Mouse (Mus musculus) cerebellum, adult 2 months (tissue): ENCODE data around the gene Iqca.

Experiments used
- CTCF ChIP-seq: fragments of 200-500 bp; IDR thresholded peaks from 2 replicates; pipeline ENCODE4 v1.5.1; 2011; ENCODE audit warnings: low read depth, mild to moderate bottlenecking, control low read depth, low read length, moderate library complexity, borderline replicate concordance; ENCODE audit not compliant: insufficient read depth
- POLR2A ChIP-seq: fragments of 200-500 bp; IDR thresholded peaks from 2 replicates; pipeline ENCODE4 v1.6.1; 2011; ENCODE audit warnings: low read length, control low read depth, borderline replicate concordance; ENCODE audit not compliant: insufficient read depth

DNA sequence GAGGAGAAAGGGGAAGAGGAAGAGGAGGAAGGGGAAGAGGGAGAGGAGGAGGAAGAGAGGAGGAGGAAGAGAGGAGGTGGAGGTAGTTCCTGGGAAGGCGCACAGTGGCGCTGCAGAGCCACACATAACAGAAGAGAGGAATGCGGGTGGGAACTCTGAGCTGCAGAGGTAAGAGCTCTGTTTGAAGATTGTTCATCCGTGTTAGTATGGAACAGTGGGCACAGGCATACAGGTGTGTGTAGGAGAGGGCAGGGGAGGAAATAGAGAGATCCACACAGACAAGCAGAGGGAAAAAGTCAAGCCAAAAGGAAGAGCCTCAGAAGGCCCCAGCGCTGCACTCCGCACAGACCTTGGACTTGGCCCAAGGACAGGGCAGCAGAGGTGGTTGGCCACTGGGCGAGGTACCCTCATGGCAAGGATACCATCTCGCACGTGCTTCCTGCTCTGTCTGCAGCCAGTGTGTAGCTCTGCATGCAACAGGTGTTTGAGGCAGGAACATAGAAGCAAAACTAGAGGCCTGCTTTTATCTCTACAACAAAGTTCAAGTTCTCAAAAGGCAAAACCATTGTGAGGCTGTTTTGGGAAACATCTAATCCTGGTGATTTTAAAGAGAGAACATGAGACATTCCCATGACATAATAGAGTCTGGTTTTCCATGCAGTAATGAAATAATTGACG, 60.2 kb downstream of the Iqca start:
- TF ChIP-seq POLR2A (no peak), CTCF (no peak)
